In genomic region chr2:146098853-146099717, GRCm38 (mm10) we compare ENCODE assay signal across 9 mouse cellular contexts.
DNase-seq lines count a peak whose midpoint lies in the region; ATAC-seq and TF ChIP-seq lines count a peak whose summit lies in the region.
"Had no signal": no experiment of that assay in that cellular context is flagged by ENCODE, and none has a peak within 500 bp of the region (broad histone marks: within the 10 kb centered on the region; RNA-seq: fewer than 3 reads in every experiment).

No protein-coding gene starts in this region.

- H3K4me1 ChIP-seq in lung, postnatal 0 days (ENCODE audit: insufficient read depth, low read depth, low read length): no peaks in the 10 kb centered on the region
- no peaks in the 10 kb centered on the region for H3K4me1 ChIP-seq in heart, embryonic 15.5 days (replicated peaks)

- H3K4me2 ChIP-seq in lung, postnatal 0 days (replicated peaks; ENCODE audit: low read depth, low read length): no peak overlapping the region
- H3K4me2 ChIP-seq in heart, embryonic 15.5 days: peak overlapping the region; percentile 5

- H3K9me3 ChIP-seq in lung, postnatal 0 days (ENCODE audit: low read length): no peaks in the 10 kb centered on the region
- H3K9me3 ChIP-seq in heart, embryonic 15.5 days (replicated peaks): no peaks in the 10 kb centered on the region

- peak; percentile 30; the same call in 1 of the 2 replicates for ATAC-seq in lung, postnatal 0 days
- no peak; the same call in 1 of the 2 replicates for ATAC-seq in heart, embryonic 15.5 days (replicated peaks; ENCODE audit: insufficient number of reproducible peaks, insufficient read depth, low FRiP score, low read depth)
- ATAC-seq in megakaryocyte-erythroid progenitor cell, adult 5-6 weeks (replicated peaks; ENCODE audit: low FRiP score, low TSS enrichment, poor library complexity, severe bottlenecking): peak; percentile 96

- H3K27me3 ChIP-seq in lung, postnatal 0 days (replicated peaks; ENCODE audit: insufficient read depth, low read length): no peaks in the 10 kb centered on the region
- H3K27me3 ChIP-seq in heart, embryonic 15.5 days: 0 out of 2 replicates have a peak, but pooled peaks cover 5% of the 10 kb centered on the region

- no peak for TF ChIP-seq EP300 in lung, postnatal 0 days (IDR thresholded peaks at IDR 0.05)

- H3K36me3 ChIP-seq in lung, postnatal 0 days (ENCODE audit: insufficient read depth, low read length): no peaks in the 10 kb centered on the region
- H3K36me3 ChIP-seq in heart, embryonic 15.5 days: no peaks in the 10 kb centered on the region

- no peak overlapping the region for H3K9ac ChIP-seq in lung, postnatal 0 days (replicated peaks; ENCODE audit: low read depth)
- no peak overlapping the region for H3K9ac ChIP-seq in heart, embryonic 15.5 days

- no peak for TF ChIP-seq CTCF in lung, postnatal 0 days (IDR thresholded peaks at IDR 0.05)

- DNase-seq in lung, postnatal 0 days (ENCODE audit: low spot score): no peak
- DNase-seq in lung, postnatal 25 days (ENCODE audit: low spot score): no peak
- DNase-seq in c-Kit-positive CD71-positive TER-119-positive erythroid progenitor cells, embryonic 14.5 days (ENCODE audit: low spot score): peak; percentile 39
- DNase-seq in cerebellum, adult 11-12 months: no peak
- DNase-seq in adrenal gland, postnatal 14 days: no peak
- DNase-seq: cerebellum, adult 9-11 months had no signal

- 34% methylated on average over 16 of the region's 16 CpGs for WGBS in lung, postnatal 0 days
- WGBS in heart, embryonic 15.5 days: 39% methylated on average over 16 of the region's 16 CpGs

- H3K4me3 ChIP-seq in lung, postnatal 0 days (ENCODE audit: low read depth, low read length): no peak overlapping the region
- H3K4me3 ChIP-seq in heart, embryonic 15.5 days: no peak overlapping the region
- H3K4me3 ChIP-seq: myocyte had no signal

- H3K27ac ChIP-seq in lung, postnatal 0 days (ENCODE audit: low read length): no peak overlapping the region
- H3K27ac ChIP-seq in heart, embryonic 15.5 days: no peak overlapping the region
